Mouse (Mus musculus): ENCODE data around the gene Akap13. TPM values are rescaled to one million over a fixed set of nuclear protein-coding genes. Genes with fewer than 3 reads are reported as not detected.

Akap13 gene
- polyA plus RNA-seq, 1 experiment from 2014 or later: 37.6 TPM

- no peak overlapping the region for H3K27ac ChIP-seq
- WGBS: 74% methylated on average over 6 of the region's 6 CpGs
- H3K9me3 ChIP-seq: no peaks in the 10 kb centered on the region
- H3K36me3 ChIP-seq: peaks cover 17% of the 10 kb centered on the region; the same call in 1 of the 2 replicates
- H3K4me1 ChIP-seq: peaks cover 26% of the 10 kb centered on the region
- H3K27me3 ChIP-seq (ENCODE audit: insufficient read depth, poor library complexity, severe bottlenecking): no peaks in the 10 kb centered on the region
- no peak overlapping the region for H3K4me3 ChIP-seq
- DNase-seq (ENCODE audit: low spot score): no peak
Observed at GRCm38 (mm10) chr7:75577353-75577752, 122.0 kb downstream of the Akap13 start.

- Histone ChIP-seq H3K27ac (no peak overlapping the region), H3K9me3 (no peaks in the 10 kb centered on the region), H3K4me1 (peaks cover 36% of the 10 kb centered on the region), H3K27me3 (ENCODE audit: insufficient read depth, poor library complexity, severe bottlenecking) (no peaks in the 10 kb centered on the region), H3K36me3 (peaks cover 20% of the 10 kb centered on the region; the same call in 1 of the 2 replicates), H3K4me3 (no peak overlapping the region)
- no peak for DNase-seq (ENCODE audit: low spot score)
- WGBS: 92% methylated on average over 4 of the region's 4 CpGs
Observed at GRCm38 (mm10) chr7:75578647-75579046, 123.3 kb downstream of the Akap13 start.

- Histone ChIP-seq H3K4me1 (peaks cover 43% of the 10 kb centered on the region), H3K27ac (peak overlapping the region; percentile 42; the same call in 1 of the 2 replicates), H3K27me3 (ENCODE audit: insufficient read depth, poor library complexity, severe bottlenecking) (no peaks in the 10 kb centered on the region), H3K9me3 (no peaks in the 10 kb centered on the region), H3K36me3 (peaks cover 20% of the 10 kb centered on the region; the same call in 1 of the 2 replicates), H3K4me3 (no peak overlapping the region)
- WGBS: 68% methylated on average over 4 of the region's 4 CpGs
- DNase-seq (ENCODE audit: low spot score): no peak
Observed at GRCm38 (mm10) chr7:75582091-75582490, 126.8 kb downstream of the Akap13 start.

DNA sequence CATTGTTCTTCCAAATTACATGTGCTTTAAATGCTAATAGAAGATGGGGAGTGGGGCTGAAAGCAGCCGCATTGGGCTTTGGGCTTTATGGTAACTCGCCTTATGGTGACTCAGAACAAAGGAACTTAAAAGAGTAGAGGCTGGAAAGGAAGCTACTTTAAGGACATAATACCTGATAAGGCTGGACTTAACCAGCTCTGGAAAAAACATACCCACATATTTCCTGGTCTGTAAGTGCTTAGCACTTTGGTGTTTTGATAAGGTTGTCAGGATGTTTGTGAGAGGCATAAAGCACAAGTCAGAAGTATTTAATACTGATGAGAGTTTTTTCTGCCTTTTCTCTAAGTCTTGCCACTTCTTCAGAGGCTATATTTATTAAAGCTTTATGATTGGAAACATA is 128.8 kb downstream of the Akap13 start:
- Histone ChIP-seq H3K9me3 (no peaks in the 10 kb centered on the region), H3K27ac (peak overlapping the region; percentile 75; the same call in 1 of the 2 replicates), H3K27me3 (ENCODE audit: insufficient read depth, poor library complexity, severe bottlenecking) (no peaks in the 10 kb centered on the region), H3K4me1 (peaks cover 43% of the 10 kb centered on the region), H3K36me3 (peaks cover 25% of the 10 kb centered on the region; the same call in 1 of the 2 replicates), H3K4me3 (no peak overlapping the region)
- DNase-seq (ENCODE audit: low spot score): no peak
- WGBS: 16% methylated on average over 2 of the region's 2 CpGs

- no peak overlapping the region for H3K4me3 ChIP-seq
- H3K4me1 ChIP-seq: peaks cover 43% of the 10 kb centered on the region
- WGBS: 82% methylated on average over 6 of the region's 6 CpGs
- H3K27ac ChIP-seq: peak overlapping the region; percentile 75
- H3K36me3 ChIP-seq: peaks cover 24% of the 10 kb centered on the region
- no peak for DNase-seq (ENCODE audit: low spot score)
- no peaks in the 10 kb centered on the region for H3K9me3 ChIP-seq
- H3K27me3 ChIP-seq (ENCODE audit: insufficient read depth, poor library complexity, severe bottlenecking): no peaks in the 10 kb centered on the region
Observed at GRCm38 (mm10) chr7:75585409-75585808, 130.1 kb downstream of the Akap13 start.

- H3K4me1 ChIP-seq: peaks cover 40% of the 10 kb centered on the region
- peak; percentile 83 for DNase-seq (ENCODE audit: low spot score)
- 27% methylated on average over 14 of the region's 14 CpGs for WGBS
Observed at GRCm38 (mm10) chr7:75586113-75586512, 130.8 kb downstream of the Akap13 start.

GRCm38 (mm10) chr7:75587727-75588126 is 132.4 kb downstream of the Akap13 start:
- Histone ChIP-seq H3K36me3 (peaks cover 11% of the 10 kb centered on the region), H3K27me3 (ENCODE audit: insufficient read depth, poor library complexity, severe bottlenecking) (no peaks in the 10 kb centered on the region), H3K9me3 (no peaks in the 10 kb centered on the region), H3K4me1 (peaks cover 29% of the 10 kb centered on the region), H3K27ac (no peak overlapping the region), H3K4me3 (no peak overlapping the region)
- 86% methylated on average over 5 of the region's 5 CpGs for WGBS
- DNase-seq (ENCODE audit: low spot score): no peak

More at GRCm38 (mm10) chr7:75586113-75586512, 130.8 kb downstream of the Akap13 start:
- H3K27ac ChIP-seq: peak overlapping the region; percentile 76
- peaks cover 19% of the 10 kb centered on the region for H3K36me3 ChIP-seq
- no peak overlapping the region for H3K4me3 ChIP-seq
- H3K27me3 ChIP-seq (ENCODE audit: insufficient read depth, poor library complexity, severe bottlenecking): no peaks in the 10 kb centered on the region
- no peaks in the 10 kb centered on the region for H3K9me3 ChIP-seq

DNA sequence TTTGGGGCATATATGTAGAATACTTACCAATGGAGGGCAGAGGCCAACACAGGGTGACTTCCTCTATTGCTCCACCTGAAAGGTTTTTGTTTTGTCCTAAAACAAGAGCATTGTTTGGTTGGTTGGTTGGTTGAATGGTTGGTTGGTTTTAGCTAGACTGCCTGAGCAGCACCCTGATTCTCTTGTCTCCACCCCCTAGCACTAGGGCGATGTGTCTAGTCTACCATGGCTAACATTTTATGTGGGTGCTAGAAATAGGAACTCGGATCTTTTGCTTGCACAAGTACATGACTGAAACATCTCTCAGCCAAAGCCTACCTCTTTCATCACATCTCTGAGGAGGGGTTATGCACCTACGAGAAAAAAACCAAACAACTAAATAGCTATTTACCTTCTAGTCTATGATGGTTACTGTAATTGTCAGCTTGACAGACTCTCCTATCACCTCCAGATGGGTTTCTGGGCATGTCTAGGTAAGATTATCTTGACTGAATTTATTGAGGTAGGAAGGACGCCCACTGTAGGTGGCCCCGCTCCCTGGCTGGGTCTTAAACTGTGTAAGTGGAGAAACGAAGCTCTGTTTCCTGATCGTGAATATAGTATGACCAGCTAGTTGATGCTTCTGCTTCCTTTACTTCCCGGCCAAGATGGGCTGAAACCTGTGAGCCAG is 134.1 kb downstream of the Akap13 start:
- no peak for DNase-seq (ENCODE audit: low spot score)
- Histone ChIP-seq H3K27me3 (ENCODE audit: insufficient read depth, poor library complexity, severe bottlenecking) (no peaks in the 10 kb centered on the region), H3K27ac (no peak overlapping the region), H3K4me1 (peaks cover 20% of the 10 kb centered on the region), H3K36me3 (peaks cover 11% of the 10 kb centered on the region), H3K9me3 (no peaks in the 10 kb centered on the region), H3K4me3 (no peak overlapping the region)
- WGBS: 91% methylated on average over 8 of the region's 8 CpGs

DNA sequence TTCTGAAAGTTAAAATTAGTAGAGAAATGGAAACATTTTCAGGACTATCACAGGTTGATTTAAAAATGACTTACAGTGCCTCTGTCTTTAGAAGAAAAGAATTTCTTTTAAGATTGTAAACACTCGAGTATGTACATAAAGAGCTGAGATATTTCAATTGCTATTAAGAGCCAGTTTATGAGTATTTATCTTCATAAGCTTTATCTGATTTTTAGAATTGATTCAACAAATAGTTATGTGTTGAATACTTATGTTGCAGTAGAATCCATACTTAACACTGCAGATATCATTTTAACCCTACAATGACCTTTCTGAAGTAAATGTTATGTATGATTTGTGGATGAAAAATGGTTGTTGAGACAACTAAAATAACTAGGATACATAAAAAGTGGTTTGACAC is 136.6 kb downstream of the Akap13 start:
- WGBS: 86% methylated on average over 1 of the region's 1 CpGs
- no peak for DNase-seq (ENCODE audit: low spot score)
- Histone ChIP-seq H3K27ac (no peak overlapping the region), H3K4me3 (no peak overlapping the region), H3K9me3 (no peaks in the 10 kb centered on the region), H3K36me3 (peaks cover 11% of the 10 kb centered on the region), H3K4me1 (peaks cover 12% of the 10 kb centered on the region), H3K27me3 (ENCODE audit: insufficient read depth, poor library complexity, severe bottlenecking) (no peaks in the 10 kb centered on the region)

DNA sequence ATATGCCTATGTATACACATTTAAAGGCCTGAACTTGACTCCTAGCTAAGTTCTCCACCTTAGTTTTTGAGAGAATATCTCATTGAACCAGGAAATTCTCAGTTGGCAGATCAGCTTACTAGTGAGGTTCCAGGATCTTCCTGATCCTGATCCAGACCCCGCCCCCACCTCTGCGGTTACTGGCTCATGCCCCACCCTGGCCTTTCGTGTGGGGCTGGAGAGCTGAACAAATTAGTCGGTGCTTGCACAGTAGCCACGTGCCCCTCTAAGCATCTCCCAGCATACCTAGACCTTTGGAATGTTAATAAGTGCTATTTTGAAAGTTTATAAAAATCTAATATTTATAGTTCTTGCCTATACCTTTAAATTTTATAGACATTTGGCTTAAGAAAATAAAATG is 139.5 kb downstream of the Akap13 start:
- H3K36me3 ChIP-seq: no peaks in the 10 kb centered on the region
- DNase-seq (ENCODE audit: low spot score): no peak
- H3K27ac ChIP-seq: no peak overlapping the region
- no peaks in the 10 kb centered on the region for H3K27me3 ChIP-seq (ENCODE audit: insufficient read depth, poor library complexity, severe bottlenecking)
- 74% methylated on average over 5 of the region's 5 CpGs for WGBS
- H3K4me1 ChIP-seq: peaks cover 16% of the 10 kb centered on the region
- H3K9me3 ChIP-seq: no peaks in the 10 kb centered on the region
- no peak overlapping the region for H3K4me3 ChIP-seq

GRCm38 (mm10) chr7:75595268-75595667 is 139.9 kb downstream of the Akap13 start:
- Histone ChIP-seq H3K4me1 (peaks cover 16% of the 10 kb centered on the region), H3K9me3 (no peaks in the 10 kb centered on the region), H3K4me3 (no peak overlapping the region), H3K27ac (no peak overlapping the region), H3K36me3 (no peaks in the 10 kb centered on the region), H3K27me3 (ENCODE audit: insufficient read depth, poor library complexity, severe bottlenecking) (no peaks in the 10 kb centered on the region)
- no peak for DNase-seq (ENCODE audit: low spot score)

DNA sequence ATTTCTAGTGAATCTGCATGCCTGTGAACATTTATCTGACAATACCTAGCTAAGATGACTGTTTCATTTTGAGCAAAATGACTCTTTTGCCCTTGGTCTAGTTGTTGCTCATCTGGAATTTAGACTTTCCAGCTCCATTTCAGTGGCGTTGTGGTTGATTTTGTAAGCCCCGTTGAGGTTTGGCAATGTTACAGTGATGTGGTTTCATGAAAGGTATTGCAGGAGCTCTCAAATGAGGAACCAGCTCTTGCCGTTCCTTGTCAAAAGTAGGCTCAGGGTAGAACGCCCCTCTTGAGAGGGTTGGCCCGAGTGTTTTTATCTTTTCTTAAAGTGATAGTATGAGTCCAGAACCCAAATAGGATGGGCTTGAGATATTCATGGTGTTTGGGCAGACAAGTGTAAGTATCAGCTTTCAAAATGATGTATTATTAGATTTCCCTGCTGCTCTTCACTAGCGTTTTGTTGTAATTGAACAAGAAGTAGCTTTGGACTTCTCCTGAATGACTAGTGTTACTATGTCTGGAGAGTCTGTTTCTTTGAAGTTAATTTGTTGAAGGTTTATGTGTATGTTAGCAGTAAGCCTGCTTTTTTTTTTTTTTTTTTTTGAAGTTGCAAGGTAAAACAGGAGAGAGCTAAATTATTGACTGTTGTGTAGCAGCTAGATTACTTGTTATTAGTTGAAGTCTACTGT is 140.9 kb downstream of the Akap13 start:
- H3K36me3 ChIP-seq: no peaks in the 10 kb centered on the region
- H3K9me3 ChIP-seq: no peaks in the 10 kb centered on the region
- peaks cover 16% of the 10 kb centered on the region for H3K4me1 ChIP-seq
- WGBS: 56% methylated on average over 6 of the region's 6 CpGs
- no peak overlapping the region for H3K4me3 ChIP-seq
- no peak overlapping the region for H3K27ac ChIP-seq
- no peaks in the 10 kb centered on the region for H3K27me3 ChIP-seq (ENCODE audit: insufficient read depth, poor library complexity, severe bottlenecking)
- no peak for DNase-seq (ENCODE audit: low spot score)

GRCm38 (mm10) chr7:75597840-75598239 is 142.5 kb downstream of the Akap13 start:
- DNase-seq (ENCODE audit: low spot score): no peak
- H3K9me3 ChIP-seq: no peaks in the 10 kb centered on the region
- H3K36me3 ChIP-seq: peaks cover 3% of the 10 kb centered on the region; the same call in 1 of the 2 replicates
- 85% methylated on average over 2 of the region's 2 CpGs for WGBS
- peaks cover 16% of the 10 kb centered on the region for H3K4me1 ChIP-seq
- H3K27me3 ChIP-seq (ENCODE audit: insufficient read depth, poor library complexity, severe bottlenecking): no peaks in the 10 kb centered on the region
- no peak overlapping the region for H3K4me3 ChIP-seq
- no peak overlapping the region for H3K27ac ChIP-seq

Data from heart, embryonic 10.5 days (tissue).